Mouse (Mus musculus) cortical plate, adult 2 months (tissue): ENCODE measurements around the gene Tmx2.

Source experiments
- CTCF ChIP-seq: fragments of 200-500 bp; IDR thresholded peaks from 2 replicates; pipeline ENCODE4 v1.5.1; 2011; ENCODE audit warnings: mild to moderate bottlenecking, control low read depth, low read length; ENCODE audit not compliant: insufficient read depth; ENCODE audit errors: extremely low read depth
- POLR2A ChIP-seq: fragments of 200-500 bp; IDR thresholded peaks from 2 replicates; pipeline ENCODE4 v1.6.1; 2011; ENCODE audit warnings: mild to moderate bottlenecking, low read length, control low read depth; ENCODE audit not compliant: insufficient read depth; ENCODE audit errors: extremely low read depth

DNA sequence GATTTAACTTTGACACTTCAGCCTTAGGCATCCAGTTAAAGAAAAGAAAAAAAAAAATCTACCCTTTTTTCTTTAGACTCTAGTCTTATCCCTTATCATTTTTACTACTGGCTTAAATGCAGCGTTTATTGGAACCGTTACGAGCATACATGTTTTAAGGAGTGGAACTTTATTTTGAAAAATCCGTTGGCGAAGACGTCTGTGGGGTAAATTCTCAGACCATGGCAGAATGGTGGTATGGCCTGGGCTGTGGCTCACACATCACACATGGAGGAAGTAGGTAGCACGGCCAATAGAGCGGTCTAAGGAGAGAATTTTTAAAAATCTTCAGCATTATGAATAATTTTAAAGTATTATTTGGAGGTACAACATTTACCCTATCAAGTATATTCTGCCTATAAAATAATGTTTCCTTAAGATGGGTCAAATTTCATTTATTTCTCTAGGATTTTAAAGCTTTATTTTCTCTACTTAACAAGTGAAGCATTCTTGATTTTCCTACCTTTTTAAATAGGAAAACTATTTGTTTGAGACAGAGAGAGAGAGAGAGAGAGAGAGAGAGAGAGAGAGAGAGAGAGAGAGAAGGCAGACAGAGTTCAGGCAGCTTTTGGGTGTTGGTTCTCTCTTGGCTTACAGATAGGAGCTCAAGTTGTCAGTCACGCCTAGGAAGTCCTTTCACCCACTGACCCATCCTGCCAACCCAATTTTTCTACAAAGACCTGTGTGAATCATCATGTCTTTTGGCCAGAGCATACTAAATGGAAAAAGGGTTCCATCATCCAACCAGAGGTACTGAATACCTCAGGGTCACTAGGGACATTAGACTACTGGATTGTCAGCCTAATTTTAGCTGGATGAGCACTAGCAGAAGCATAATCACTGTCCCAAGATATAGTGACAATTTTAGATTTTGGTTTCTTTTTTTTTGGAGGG, 37.7 kb upstream of the Tmx2 start:
- TF ChIP-seq POLR2A (no peak), CTCF (no peak)
